Mouse (Mus musculus) c-Kit-positive CD71-negative TER-119-negative erythroid progenitor cells, embryonic 14.5 days (primary cell): ENCODE results near the gene Ccser1.

Source experiments
- DNase-seq: peaks from one replicate; pipeline ENCODE4 v3.0.0-alpha.2; 2013; ENCODE audit warnings: low read depth

The Ccser1 gene

DNA sequence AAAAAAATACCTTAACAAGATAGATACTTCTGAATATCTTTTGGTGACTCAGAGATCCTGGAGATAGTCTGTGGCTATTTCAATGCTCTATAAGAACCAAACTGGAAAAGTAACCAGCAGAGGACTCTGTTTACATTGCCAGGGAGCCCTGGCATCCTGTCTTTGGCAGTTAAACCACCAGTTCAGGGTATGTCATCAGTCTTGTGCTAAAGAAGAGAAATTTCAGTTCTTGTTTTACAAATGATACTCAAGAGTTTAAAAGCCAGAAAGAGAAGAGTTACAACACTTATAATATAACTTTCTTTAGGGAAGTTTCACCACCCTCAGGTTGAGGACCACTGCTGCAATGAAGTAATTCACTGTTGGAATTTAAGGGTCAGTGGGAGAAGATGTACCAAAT is 258.0 kb downstream of the Ccser1 start:
- no peak for DNase-seq

DNA sequence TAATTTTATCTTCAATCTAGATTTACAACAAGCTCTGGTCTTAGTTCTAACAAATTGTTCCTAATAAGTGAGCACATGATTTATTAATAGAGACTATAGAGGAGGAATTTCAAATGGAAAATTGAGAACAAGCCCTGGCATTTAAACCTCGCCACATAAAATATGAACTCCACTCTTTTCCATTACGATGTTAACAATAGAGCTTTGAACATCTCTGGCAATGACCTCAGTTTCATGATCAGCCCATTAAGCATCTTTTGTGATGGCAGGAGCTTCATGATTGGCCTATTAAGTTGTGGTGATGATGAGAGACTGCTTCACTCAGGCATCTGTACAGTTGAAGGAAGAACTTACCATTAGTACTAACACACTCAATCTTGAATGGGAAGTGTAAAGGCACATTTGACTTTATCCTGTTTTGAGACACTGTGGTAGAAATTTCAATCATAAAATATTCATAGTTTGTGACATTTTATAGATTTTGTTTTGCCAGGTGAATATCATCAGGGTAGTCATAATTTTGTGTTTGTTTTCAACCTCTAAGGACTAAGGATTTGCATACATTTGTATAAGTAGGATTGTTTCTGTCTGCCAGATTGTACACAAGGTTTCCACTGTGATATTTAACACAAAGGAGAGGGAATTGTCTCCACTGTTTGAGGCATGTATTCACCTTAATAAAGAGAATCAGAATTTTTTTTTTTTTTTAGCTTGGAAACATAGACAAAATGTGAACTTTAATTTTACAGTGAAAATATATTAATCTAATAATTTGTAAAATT is 291.4 kb downstream of the Ccser1 start:
- no peak for DNase-seq

DNA sequence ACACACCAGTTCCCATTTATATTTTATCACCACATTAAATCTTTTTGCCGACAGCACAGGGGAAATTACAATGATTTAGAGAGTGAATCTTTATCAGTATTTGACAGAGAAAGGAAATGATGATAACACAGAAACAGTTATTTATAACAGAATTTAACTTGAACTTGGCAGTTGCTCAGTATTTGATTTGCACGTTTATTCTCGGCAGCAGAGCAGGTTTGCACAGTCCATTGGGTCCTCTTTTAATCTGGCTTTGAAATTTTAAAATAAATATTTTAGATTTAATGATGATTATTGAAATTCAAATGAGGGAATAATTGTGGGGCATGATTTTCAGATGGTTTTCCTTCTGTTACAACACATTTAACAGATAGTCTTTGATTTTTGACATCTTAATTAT is 305.2 kb downstream of the Ccser1 start:
- no peak for DNase-seq

DNA sequence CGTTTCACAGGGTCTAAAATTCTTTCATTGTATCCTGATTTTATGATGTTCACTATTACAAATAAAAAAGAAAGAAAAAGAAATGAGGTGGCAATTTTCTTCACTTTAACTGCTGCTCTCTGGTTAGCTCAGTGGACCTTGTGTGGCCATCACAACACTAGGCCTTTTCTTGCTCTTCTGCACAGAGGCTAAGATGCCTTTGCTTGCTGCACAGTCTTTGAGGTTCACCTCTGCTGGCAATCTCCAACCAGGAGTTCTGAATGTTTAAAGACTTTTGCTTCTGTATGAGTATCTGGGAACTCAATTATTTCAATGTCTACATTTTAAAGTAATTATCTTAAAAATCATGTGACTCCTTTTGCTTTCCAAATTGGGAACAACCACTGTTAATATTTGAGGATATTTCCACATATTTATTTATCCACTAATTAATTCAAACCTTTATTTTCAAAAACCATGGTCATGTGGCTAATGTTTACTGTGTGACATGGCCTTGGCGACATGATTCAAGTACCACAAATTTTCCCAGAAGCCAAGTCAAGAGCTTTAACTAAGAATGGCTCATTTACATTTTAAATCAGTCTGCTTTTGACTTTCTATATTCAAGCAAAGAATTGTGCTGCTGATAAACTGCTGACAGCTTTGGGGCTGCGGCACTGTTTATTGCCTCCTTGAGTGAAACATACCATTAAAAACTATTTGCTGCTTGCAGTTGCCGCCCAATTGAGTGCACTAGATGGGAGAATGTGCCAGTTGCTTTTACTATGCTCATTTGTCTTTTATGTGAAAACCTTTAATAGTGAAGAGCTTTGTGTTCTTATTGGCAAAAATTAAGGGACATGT is 312.1 kb downstream of the Ccser1 start:
- no peak for DNase-seq

DNA sequence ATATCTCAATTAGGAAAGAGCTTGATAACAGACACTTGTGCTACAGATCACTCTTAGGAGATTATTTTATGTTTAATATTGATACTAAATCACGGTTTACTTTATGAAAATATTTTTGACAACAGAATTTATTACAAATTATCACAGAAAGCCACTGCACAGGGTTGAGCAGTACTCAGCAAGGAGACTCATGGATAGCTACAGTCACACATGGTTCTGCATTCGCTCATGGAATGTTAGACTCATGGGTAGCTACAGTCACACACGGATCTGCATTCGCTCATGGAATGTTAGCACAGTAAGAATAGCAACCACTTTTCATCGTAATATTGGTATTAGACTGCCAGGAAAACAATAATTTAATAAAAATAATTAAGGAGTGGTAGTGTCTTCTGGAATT is 313.3 kb downstream of the Ccser1 start:
- no peak for DNase-seq

DNA sequence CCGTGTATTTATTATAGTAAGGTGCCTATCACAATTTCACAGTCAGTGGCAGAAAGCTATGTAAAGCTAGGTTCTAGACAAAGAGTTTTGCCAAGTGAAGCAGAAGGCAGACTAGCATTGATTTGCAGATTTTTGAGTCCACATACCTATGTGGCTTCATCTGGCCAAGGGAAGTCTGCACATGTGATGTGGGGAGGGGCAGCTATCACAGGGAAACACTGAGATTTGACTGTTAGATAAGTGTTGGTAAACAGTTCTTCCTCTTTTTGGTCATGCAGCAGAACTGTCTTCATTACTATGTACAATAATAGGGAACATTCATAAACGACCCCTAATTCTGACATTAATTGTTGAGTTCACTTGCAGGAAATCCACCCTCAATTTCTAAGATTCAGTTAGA is 335.2 kb downstream of the Ccser1 start:
- no peak for DNase-seq

DNA sequence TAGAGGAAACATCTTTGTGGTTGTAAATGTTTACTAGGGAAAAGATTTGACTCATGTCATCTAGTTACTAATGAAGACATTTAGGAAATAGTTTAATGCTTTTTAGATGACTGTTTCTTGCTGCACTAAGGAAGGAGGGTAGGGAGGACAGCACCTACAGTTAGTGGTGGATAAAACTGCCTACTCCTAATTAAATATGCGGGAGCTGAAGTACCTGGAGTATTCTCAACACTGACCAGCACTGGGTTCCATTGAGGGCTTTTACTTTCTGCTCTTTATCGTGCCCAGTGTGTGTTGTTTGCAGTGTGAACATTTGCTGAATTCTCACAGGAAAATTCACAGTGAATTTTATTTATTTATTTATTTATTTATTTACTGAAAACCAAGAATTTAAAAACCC is 341.5 kb downstream of the Ccser1 start:
- DNase-seq = no peak

DNA sequence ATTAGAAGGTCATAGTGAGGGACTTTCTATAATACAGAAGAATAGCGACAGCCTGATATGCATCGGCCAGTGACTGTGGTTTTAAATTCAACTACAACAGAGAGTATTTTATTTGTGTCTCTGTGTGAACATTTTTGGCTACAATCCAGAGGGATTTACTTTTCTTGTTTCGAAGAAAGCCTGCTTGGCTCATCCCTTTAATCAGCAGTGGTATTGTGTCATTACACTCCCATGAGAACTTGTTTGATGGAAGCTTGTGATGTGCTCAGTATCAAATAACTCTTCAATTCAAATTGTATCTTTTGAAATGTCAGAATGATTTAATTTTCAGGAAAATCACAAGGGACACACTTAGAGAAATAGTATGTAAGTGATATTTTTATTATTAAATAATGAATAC is 342.0 kb downstream of the Ccser1 start:
- DNase-seq = no peak

DNA sequence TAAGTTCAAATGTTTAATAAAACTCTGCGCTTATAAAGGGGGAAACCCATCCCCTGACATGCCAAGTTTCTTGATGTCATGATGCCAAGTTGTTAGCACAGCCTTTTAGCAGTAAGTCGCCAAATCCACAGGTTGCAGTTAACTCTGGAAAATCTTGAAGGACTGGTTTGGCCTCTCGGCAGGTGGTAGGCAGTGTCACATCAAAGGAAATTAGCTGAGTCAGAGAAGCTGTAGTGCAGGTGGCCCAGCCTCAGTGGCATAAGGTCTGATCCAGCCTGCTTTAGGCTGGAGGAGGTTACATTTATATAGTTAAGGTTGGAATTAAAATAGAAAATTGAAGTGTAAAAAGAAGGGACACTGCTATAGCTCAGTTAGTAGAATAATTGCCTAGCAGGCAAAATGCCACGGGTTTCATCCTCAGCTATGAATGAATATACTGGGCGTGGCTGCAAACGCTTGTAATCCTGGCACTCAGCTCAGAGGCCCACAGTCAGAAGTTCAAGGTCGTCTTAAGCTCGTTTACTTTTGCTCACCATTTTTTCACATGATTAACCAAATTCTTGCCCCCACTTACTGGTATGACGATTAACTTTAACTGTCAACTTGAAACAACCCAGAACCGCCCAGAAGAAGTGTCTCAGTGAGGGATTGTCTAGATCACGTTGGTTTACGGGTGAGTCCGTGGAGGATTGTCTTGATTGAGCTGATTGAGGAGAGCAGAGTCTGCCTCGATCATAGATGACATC is 343.8 kb downstream of the Ccser1 start:
- no peak for DNase-seq

DNA sequence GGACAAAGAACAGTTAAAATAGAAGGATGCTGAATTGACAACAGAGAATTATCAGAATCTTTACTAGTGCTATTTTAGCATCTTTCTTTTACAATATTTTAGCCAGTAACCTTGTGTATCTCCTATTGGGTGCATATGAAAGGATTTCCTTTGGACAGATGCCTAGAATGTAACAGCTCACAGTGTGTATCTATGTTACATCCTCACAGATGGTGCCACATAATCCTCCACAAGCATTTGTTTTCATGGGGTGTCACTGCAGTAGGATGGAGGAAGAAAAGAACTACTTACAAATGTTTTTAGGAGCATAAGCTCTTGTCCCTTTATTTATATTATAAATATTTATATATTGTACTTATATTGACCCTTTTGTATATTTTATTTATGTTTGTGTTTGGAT is 360.6 kb downstream of the Ccser1 start:
- no peak for DNase-seq

DNA sequence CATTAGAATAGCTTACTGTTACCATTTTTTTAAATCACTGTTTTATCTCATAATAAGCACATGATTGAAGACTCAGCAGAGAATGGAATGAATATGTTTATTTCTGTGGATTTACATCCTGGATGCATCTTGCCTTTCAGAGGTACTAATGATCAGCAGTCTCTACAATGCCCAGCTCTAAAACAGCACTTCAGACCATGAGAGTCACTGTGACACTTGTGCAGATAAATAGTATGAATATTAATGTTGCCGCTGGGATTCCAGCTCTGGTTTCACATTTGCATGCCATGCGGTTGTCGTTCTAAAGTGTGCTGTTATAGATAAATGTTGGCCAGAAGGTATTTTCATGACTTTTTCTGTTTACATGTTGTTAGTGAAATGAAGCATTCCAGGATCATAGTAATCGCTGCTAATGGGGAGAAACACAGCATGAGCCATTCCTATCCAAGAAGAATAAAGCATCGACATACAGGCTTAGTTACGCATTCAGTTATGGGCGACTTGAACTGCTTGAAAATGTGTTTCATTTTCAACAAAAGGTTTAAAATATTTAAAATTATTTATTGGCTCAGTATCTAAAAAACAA is 363.4 kb downstream of the Ccser1 start:
- no peak for DNase-seq

DNA sequence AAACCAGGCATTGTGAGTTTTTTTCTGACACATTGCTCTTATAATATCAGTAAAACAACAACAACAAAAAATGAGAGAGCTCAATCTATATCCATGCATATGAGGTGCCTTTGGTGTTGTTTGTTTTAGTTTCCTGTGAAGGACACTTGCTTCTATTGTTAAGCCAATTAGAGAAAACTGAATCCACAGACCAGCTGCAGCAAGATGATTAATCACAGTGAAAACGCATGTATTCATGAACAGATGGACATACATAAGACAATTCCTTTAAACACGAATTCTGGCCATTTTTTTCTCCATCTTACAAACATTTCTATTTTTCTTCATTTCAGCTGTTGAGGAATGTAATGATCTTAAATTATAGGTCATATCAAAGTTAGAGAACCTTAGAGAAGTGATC is 387.4 kb downstream of the Ccser1 start:
- no peak for DNase-seq

DNA sequence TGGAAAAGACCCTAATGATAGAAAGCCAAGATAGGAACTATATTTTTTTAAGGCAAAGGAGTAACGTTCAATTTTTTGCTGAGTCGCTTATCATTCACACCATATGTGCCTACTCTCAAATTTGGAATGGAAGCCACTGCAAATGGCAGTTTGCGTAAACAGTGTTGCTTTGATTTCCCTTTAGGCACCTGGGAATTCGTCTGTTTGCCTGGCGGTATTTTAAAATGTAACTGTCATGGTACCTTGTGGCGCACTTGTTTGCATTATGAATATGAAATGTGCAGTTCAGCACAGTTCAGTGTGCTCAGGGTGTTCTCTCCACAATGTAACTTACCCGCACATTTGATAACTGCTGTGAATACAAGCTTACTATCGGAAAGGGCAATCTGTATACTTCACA is 387.8 kb downstream of the Ccser1 start:
- no peak for DNase-seq

DNA sequence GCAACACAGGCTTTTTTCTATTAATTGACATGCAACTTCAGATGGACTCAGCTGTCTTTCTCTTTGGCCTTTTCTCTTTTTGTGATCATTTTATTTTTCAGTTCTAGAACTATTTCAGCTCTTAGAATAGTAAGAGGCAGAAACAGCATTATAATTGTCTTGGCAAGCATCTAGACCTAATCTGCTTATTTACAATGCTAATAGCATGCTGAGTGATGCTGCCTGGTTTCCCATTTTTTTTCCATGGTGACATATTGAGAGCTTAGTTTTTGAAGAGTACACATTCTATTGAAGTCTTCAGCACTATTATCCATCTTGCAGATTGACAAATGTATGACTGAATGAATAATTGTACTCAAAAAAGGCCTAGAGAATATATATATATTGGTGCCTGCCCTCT is 401.6 kb downstream of the Ccser1 start:
- DNase-seq = no peak

DNA sequence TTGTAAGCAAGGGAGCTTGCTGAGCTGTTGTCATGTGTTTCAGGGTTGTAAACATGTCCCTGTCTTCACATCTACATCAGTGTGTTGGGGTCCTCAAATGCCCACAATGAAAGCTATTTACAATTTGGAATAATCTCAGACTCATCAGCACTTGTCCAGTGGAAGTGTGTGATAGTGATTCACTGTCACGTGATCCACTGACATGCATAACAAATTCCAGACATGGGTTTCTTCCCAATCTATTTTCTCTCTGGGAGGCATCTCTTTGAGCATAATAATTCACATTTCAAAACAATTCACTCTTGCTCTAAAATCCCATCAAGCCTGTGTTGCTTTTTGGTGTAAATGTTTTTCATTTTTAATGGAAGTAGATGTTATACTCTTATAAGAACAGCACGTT is 408.9 kb downstream of the Ccser1 start:
- no peak for DNase-seq

DNA sequence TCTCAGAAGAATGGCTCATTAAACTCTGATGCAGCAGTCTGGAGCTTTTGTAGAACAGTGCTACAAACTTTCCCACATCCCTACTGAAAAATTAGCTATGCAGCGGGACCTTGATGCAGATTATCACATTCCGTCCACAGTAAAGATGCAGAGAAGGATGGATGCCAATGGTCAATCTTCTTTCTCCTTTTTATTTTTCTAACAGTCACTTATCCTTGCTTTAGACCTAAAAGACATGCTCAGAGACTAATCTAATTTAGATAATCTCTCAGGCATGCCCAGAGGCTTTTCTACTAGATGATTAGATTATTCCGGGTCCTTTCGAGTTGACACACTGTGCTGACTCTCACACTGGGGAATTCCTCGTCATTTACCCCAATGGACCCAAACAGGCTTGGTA is 421.8 kb downstream of the Ccser1 start:
- no peak for DNase-seq

DNA sequence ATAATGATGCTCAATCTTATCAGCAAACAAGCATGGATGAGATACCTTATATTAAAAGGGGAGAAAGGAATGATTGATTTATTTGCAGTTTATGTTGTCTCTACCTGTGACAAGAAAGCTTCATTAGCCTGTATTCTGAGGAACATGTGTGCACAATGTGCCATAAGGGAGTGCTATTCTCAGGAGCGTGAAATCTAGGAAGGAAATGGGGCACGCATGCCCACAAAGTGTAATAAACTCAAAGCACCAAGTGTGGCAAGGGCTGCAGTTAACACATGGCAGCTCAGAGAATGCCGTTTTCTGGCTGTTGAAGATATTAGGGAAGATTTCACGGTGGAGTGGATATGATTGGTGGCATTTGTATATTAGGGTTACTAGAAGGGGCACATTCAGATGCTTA is 434.8 kb downstream of the Ccser1 start:
- no peak for DNase-seq

DNA sequence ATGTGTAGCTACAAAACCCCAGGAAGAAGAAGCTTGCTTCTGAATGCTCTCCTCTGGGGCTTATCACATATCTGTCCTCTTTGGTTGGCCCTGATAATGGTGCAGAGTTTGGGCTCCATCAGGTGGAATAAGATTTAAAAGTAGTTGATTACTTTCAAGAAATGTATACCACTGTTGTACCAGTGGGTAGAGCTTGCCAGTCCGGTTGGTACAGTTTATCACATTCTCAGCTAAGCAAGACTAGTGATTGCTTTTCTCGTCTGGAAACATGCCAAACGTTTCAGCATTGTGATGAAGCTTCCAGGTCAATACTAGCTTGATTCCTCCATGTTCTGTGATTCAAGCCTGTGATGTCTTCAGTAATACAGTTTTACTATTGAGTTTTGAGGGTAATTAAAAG is 441.6 kb downstream of the Ccser1 start:
- no peak for DNase-seq

DNA sequence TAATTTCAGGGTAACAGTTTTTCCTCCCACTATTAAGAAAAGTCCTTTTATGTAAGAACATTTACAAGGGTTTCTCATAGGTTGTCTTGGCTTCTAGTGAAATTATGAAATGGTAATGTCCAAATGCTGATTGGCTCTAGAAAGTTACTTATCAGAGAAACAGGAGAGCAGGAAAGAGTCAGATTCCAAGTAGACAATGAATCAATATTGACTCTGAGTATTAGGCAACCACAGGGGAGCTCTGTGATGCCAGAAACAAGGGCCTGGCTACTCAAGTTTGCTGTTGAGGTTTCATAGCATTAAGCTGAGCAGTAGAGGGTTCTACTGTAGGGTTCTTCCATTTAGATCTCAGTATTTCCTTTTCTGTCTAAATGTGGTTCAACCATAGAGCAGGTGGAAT is 481.3 kb downstream of the Ccser1 start:
- no peak for DNase-seq

DNA sequence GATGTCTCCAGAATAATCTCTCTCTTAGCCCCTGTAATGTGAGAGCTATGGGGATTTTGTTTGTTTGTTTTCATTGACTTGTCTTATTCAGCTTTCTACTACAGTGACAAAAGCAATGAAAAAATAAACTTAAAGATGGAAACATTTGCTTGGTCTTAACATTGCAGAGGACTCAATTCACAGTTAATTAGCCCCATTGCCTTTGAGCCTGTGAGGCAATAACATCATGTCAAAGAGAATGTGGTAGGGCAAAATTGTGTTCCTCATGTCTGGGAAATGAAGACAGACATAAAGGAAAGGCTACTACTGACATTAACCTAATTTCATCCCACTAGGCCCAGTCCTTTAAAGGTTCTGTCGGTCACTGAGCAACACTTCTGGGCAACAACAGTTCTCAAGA is 484.4 kb downstream of the Ccser1 start:
- DNase-seq = no peak

DNA sequence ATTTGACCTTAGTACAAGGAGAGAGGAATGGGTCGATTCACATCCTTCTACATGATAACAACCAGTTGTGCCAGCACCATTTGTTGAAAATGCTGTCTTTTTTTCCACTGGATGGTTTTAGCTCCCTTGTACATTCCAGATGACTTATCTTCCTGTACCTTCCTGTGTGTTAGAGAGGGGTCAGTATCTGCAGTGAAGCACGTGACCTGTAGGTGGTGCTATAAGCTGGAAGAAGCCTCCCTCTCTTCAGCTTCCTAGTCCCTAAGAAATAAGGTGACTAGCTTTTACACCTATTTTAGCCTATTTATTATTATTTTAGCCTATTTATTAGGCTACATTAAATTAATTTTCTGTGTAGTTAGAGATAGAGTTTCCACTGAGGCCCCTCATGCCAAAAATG is 506.9 kb downstream of the Ccser1 start:
- DNase-seq = no peak

DNA sequence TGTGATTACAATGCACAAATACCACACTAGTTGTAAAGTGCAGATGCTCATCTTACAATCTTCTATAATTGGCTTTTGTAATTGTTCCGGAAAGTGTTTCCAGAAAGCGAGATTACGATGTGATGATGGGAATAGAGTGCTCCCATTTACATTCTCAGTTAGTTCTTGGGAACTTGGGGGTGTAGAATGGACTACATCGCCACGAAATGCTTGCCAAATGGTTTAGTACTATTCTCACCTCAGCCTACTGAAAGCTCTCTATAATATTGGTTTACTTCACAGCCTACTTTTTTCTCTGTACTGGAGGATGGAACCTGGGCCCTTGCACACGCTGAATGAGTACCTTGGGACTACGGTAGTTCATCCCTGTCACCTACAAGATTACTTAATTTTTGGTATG is 522.9 kb downstream of the Ccser1 start:
- DNase-seq = no peak

DNA sequence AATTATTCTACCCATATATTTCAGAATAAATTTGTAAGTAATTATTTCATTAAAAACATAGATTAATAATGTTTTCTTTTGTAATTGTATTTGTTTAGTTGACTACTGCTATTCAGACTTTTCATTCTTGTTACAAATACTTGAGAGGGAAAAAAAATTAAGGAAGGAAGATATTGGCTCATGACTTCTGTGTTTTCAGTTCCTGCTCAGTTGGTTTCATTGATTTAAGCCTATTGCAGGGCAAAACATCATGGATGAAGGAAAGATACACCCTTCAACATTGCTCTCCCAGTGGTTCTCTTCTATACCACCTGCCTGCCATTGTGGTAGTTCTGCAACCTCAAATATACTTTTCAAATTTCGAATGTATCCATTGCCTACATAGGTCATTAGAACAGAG is 541.1 kb downstream of the Ccser1 start:
- DNase-seq = no peak
